Mouse (Mus musculus) kidney, adult 9 months (tissue): Measurements from ENCODE around the gene Cadps.

Experiments used
- DNase-seq: peaks from one replicate; pipeline ENCODE4 v3.0.0; 2022

Gene Cadps

GRCm38 (mm10) chr14:12459700-12460099, 363.2 kb downstream of the Cadps start:
- DNase-seq: no peak

- DNase-seq: no peak
Measured at GRCm38 (mm10) chr14:12455064-12455591, 367.8 kb downstream of the Cadps start.

- no peak for DNase-seq
Measured at GRCm38 (mm10) chr14:12450807-12451206, 372.1 kb downstream of the Cadps start.

- DNase-seq: no peak
Measured at GRCm38 (mm10) chr14:12448883-12449282, 374.0 kb downstream of the Cadps start.

- no peak for DNase-seq
Measured at GRCm38 (mm10) chr14:12441019-12441418, 381.9 kb downstream of the Cadps start.

- no peak for DNase-seq
Measured at GRCm38 (mm10) chr14:12437976-12438375, 384.9 kb downstream of the Cadps start.

GRCm38 (mm10) chr14:12437422-12437821, 385.5 kb downstream of the Cadps start:
- no peak for DNase-seq

GRCm38 (mm10) chr14:12436903-12437368, 385.9 kb downstream of the Cadps start:
- no peak for DNase-seq

- DNase-seq: no peak
Measured at GRCm38 (mm10) chr14:12428021-12428654, 394.7 kb downstream of the Cadps start.

GRCm38 (mm10) chr14:12425311-12425710, 397.6 kb downstream of the Cadps start:
- DNase-seq: no peak

GRCm38 (mm10) chr14:12410276-12410675, 412.6 kb downstream of the Cadps start:
- DNase-seq: no peak

- no peak for DNase-seq
Measured at GRCm38 (mm10) chr14:12409811-12410210, 413.1 kb downstream of the Cadps start.

- peak; percentile 23 for DNase-seq
Measured at GRCm38 (mm10) chr14:12406588-12406987, 416.3 kb downstream of the Cadps start.

GRCm38 (mm10) chr14:12405201-12405600, 417.7 kb downstream of the Cadps start:
- no peak for DNase-seq

GRCm38 (mm10) chr14:12404724-12405123, 418.2 kb downstream of the Cadps start:
- DNase-seq: no peak

GRCm38 (mm10) chr14:12404052-12404451, 418.8 kb downstream of the Cadps start:
- DNase-seq: no peak

- DNase-seq: no peak
Measured at GRCm38 (mm10) chr14:12400116-12400515, 422.8 kb downstream of the Cadps start.

- no peak for DNase-seq
Measured at GRCm38 (mm10) chr14:12397561-12397960, 425.3 kb downstream of the Cadps start.

- DNase-seq: no peak
Measured at GRCm38 (mm10) chr14:12394318-12394717, 428.6 kb downstream of the Cadps start.

GRCm38 (mm10) chr14:12393271-12393861, 429.5 kb downstream of the Cadps start:
- no peak for DNase-seq

- DNase-seq: no peak
Measured at GRCm38 (mm10) chr14:12391167-12391566, 431.7 kb downstream of the Cadps start.

- DNase-seq: no peak
Measured at GRCm38 (mm10) chr14:12388806-12389436, 434.0 kb downstream of the Cadps start.

GRCm38 (mm10) chr14:12388192-12388795, 434.6 kb downstream of the Cadps start:
- DNase-seq: no peak

GRCm38 (mm10) chr14:12387176-12387575, 435.7 kb downstream of the Cadps start:
- no peak for DNase-seq
